Mouse (Mus musculus) limb, embryonic 11.5 days (tissue): Measurements from ENCODE around the gene Gm11020. TPM values are rescaled to one million over a fixed set of nuclear protein-coding genes. Genes with fewer than 3 reads are reported as not detected.
"Not testable (repeated sequence)": the region's sequence is repeated elsewhere in the genome, so short reads cannot be mapped to it uniquely, and the experiment has no call there.

Source experiments
- ATAC-seq: fragments of 200-750 bp; cut with Nextera tagmentation; 2 replicates; pipeline ENCODE4 v1.8.0; 2017; ENCODE audit warnings: low read depth; ENCODE audit not compliant: insufficient number of reproducible peaks, low FRiP score, low TSS enrichment
- DNase-seq: peaks from one replicate; pipeline ENCODE4 v3.0.0-alpha.2; 2015; ENCODE audit warnings: low spot score
- H3K27ac ChIP-seq: fragments of 300-500 bp; sonication (generic); replicated peaks from 2 replicates; pipeline ENCODE4 v1.5.1; 2014; ENCODE audit warnings: low read depth, mild to moderate bottlenecking, low read length
- H3K27me3 ChIP-seq: fragments of 300-500 bp; sonication (generic); 2 replicates; pipeline ENCODE4 v1.6.1; 2014; ENCODE audit warnings: mild to moderate bottlenecking, low read length, mixed read lengths; ENCODE audit not compliant: control insufficient read depth, insufficient read depth
- H3K36me3 ChIP-seq: fragments of 300-500 bp; sonication (generic); 2 replicates; pipeline ENCODE4 v1.6.1; 2014; ENCODE audit warnings: mild to moderate bottlenecking, low read length, moderate library complexity, mixed read lengths; ENCODE audit not compliant: control insufficient read depth, insufficient read depth
- H3K4me1 ChIP-seq: fragments of 300-500 bp; sonication (generic); 2 replicates; pipeline ENCODE4 v1.6.1; 2014; ENCODE audit warnings: low read length, mixed read lengths; ENCODE audit not compliant: control insufficient read depth, insufficient read depth
- H3K4me2 ChIP-seq: fragments of 300-500 bp; sonication (generic); 2 replicates; pipeline ENCODE4 v1.6.1; 2014; ENCODE audit warnings: low read depth, mild to moderate bottlenecking, moderate library complexity; ENCODE audit not compliant: severe bottlenecking
- H3K4me3 ChIP-seq: fragments of 300-500 bp; sonication (generic); 2 replicates; pipeline ENCODE4 v1.5.1; 2014; ENCODE audit warnings: low read depth, low read length
- H3K9ac ChIP-seq: fragments of 300-500 bp; sonication (generic); 2 replicates; pipeline ENCODE4 v1.6.1; 2014; ENCODE audit warnings: mild to moderate bottlenecking, low read length
- H3K9me3 ChIP-seq: fragments of 300-500 bp; sonication (generic); 2 replicates; pipeline ENCODE4 v1.6.1; 2016; ENCODE audit warnings: low read length; ENCODE audit not compliant: control insufficient read depth
- WGBS: fragments of 180-500 bp; shearing (Covaris S2); extraction: QIAGEN DNeasy Blood & Tissue Kit; methylation state at CpG from one replicate; pipeline ENCODE4 v1.1.7; 2014; 5-methylcytosine and 5-hydroxymethylcytosine counted together
- polyA plus RNA-seq: library from polyadenylated mRNA; unstranded; fragments of >200 nt; fragmentation: Nextera tagmentation; extraction: Ambion mirVana; gene quantifications from 2 replicates; pipeline ENCODE4 v1.2.1, GENCODE M21; 2014

Gene Gm11020
- polyA plus RNA-seq: not detected in 2 replicates

DNA sequence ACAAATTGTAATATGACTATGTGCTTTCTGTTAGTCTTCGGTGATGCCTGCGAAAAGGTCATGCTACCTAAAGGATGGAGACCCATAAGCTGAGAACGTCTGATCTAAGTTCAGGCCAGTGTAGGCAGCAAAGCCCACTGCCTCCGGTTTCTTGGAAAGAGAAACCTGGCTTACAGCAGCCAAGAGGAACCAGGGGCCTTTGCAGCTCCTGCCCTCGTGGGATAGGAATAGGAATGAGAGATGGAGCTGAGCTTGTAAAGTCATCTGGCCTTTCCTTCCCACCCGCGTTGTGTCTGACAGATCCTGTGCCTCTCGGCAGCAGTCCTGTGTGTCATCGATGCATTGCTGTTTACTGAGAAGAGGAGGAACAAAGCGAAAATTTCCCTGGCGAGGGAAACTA, at the start of gene Gm11020:
TSS of gene Gm11020 (plus strand) at position 301 of the 400 bp plus-strand sequence.
- WGBS: 84% methylated on average over 9 of the region's 11 CpGs
- ATAC-seq, DNase-seq: not testable (repeated sequence)

DNA sequence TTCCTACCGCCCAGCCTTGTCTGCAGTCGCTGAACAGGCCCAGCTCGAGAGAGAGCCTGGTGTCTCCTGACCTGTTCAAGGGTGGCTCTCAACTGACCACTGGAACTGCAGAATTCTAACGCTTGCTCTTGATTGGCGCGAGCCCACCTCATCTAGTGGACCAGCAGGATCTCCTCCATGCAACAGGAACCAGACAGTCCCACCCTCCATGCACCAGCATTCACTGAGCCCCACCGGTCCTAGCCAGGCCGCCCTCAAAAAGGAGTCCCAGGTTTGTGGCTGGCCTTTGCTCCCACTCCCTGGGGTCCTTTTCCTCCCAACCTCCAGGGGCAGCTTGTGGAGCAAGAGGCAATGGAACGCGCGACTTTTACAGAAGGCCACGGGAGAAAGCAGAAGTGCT, 28.3 kb upstream of the Gm11020 start, which contains the start of gene Cmtm2a:
TSS of gene Cmtm2a (minus strand) at position 101 of the 400 bp plus-strand sequence.
- not testable (repeated sequence) for H3K4me2 ChIP-seq, DNase-seq, H3K27me3 ChIP-seq, H3K9ac ChIP-seq, H3K27ac ChIP-seq, H3K4me1 ChIP-seq, H3K9me3 ChIP-seq, H3K36me3 ChIP-seq, H3K4me3 ChIP-seq, ATAC-seq
- WGBS: 84% methylated on average over 12 of the region's 12 CpGs

More for the DNA sequence above, at the start of gene Gm11020:
- H3K4me1 ChIP-seq, H3K4me3 ChIP-seq, H3K4me2 ChIP-seq, H3K27ac ChIP-seq, H3K36me3 ChIP-seq, H3K9me3 ChIP-seq, H3K27me3 ChIP-seq, H3K9ac ChIP-seq: not testable (repeated sequence)

DNA sequence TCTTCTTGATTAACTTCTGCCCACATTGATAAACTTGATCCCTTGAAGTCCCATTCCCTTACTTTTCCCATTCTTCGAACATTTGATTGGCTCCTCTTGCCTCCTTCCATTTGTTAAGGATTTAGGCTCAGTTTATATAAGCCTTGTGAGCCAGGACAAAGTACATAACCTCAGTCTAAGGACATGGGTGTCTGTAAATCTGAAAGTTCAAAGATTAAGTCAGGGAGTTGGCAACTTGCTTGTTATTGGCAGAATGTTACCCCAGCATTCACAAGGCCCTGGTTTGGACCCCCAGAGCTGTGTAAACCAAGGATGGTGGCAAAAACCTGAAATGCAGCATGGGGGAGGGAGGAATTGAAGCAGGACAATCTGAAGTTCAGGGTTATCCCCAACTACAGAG, 27.0 kb upstream of the Gm11020 start:
- Histone ChIP-seq H3K9me3 (no peaks in the 10 kb centered on the region), H3K9ac (no peak overlapping the region), H3K4me2 (no peak overlapping the region), H3K27ac (no peak overlapping the region), H3K27me3 (no peaks in the 10 kb centered on the region), H3K4me3 (no peak overlapping the region), H3K36me3 (no peaks in the 10 kb centered on the region), H3K4me1 (no peaks in the 10 kb centered on the region)
- WGBS: 85% methylated on average over 1 of the region's 1 CpGs
- DNase-seq: no peak
- no peak for ATAC-seq

DNA sequence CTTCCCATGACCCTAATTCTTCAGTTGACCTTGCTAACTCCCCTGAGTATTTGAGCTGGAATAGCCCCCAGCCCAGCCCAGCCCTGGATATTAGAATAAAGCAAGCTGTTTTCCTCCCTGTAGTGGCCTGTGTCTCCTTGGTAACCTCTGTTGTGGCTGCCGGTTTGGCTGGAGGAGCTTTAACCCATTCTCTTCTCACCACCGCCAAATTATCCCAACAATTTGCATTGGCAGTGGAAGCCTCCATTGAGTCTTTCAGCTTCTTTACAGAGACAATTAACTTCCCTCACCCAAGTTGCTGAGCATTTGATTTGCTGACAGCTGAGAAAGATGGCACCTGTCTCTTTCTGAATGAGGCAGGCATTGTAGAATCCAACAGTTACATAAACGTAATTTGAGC, 19.8 kb upstream of the Gm11020 start:
- H3K4me2 ChIP-seq, H3K36me3 ChIP-seq, H3K4me1 ChIP-seq, H3K4me3 ChIP-seq, H3K9ac ChIP-seq, H3K27ac ChIP-seq, ATAC-seq, H3K27me3 ChIP-seq, DNase-seq, H3K9me3 ChIP-seq: not testable (repeated sequence)
- WGBS: 26% methylated on average over 3 of the region's 3 CpGs

DNA sequence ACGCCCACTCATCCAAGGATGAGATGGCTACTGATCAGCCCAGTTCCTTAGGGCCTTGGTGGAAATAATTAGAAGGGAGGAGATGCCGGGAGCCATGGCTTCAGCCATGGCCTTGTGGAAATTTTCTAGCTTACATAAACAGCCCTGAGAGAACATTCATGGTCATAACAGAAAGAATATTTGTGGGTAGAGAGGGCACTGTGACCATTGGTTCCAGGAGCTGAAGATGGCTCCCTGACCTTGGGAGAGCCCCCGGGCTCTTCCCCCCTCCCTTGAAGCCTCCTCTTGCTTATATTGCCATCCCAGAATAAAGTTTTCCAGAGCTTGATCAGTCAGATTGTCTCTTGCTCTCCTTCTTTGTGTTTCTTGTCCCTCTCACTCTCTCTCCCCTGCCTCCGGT, 18.8 kb upstream of the Gm11020 start:
- H3K9me3 ChIP-seq, DNase-seq, H3K4me3 ChIP-seq, H3K27me3 ChIP-seq, H3K27ac ChIP-seq, ATAC-seq, H3K4me2 ChIP-seq, H3K4me1 ChIP-seq, H3K9ac ChIP-seq, H3K36me3 ChIP-seq: not testable (repeated sequence)
- 100% methylated on average over 4 of the region's 4 CpGs for WGBS

GRCm38 (mm10) chr8:104304962-104305361, 16.4 kb upstream of the Gm11020 start:
- no peak for ATAC-seq
- Histone ChIP-seq H3K9ac (no peak overlapping the region), H3K4me3 (no peak overlapping the region), H3K36me3 (no peaks in the 10 kb centered on the region), H3K27ac (no peak overlapping the region), H3K9me3 (no peaks in the 10 kb centered on the region), H3K27me3 (no peaks in the 10 kb centered on the region), H3K4me1 (no peaks in the 10 kb centered on the region), H3K4me2 (no peak overlapping the region)
- 87% methylated on average over 11 of the region's 11 CpGs for WGBS
- no peak for DNase-seq

- H3K4me2 ChIP-seq, H3K9ac ChIP-seq, DNase-seq, H3K4me1 ChIP-seq, H3K27me3 ChIP-seq, H3K36me3 ChIP-seq, H3K9me3 ChIP-seq, ATAC-seq, H3K4me3 ChIP-seq, H3K27ac ChIP-seq: not testable (repeated sequence)
- 52% methylated on average over 6 of the region's 6 CpGs for WGBS
These were observed 13.0 kb upstream of the Gm11020 start for GRCm38 (mm10) chr8:104308341-104308740.

GRCm38 (mm10) chr8:104309441-104310155, 11.8 kb upstream of the Gm11020 start, which contains the start of the genes Gm45711 and Cmtm1:
Gm45711 (minus strand) TSS chr8:104310081.
Cmtm1 (minus strand) TSS chr8:104310145.
- H3K4me1 ChIP-seq, H3K27me3 ChIP-seq, H3K36me3 ChIP-seq, DNase-seq, H3K27ac ChIP-seq, H3K4me2 ChIP-seq, H3K9ac ChIP-seq, H3K9me3 ChIP-seq, ATAC-seq, H3K4me3 ChIP-seq: not testable (repeated sequence)
- 85% methylated on average over 32 of the region's 36 CpGs for WGBS
